Mouse (Mus musculus) heart, embryonic 13.5 days (tissue): ENCODE measurements at regions not wholly inside any gene's neighbourhood (a gene's known extent, or its start where the extent isn't known, plus 50 kb on each side); places are given as distances from the start of the nearest gene placed in this dataset.

Source experiments
- ATAC-seq: fragments of 200-750 bp; cut with Nextera tagmentation; 2 replicates; pipeline ENCODE4 v1.8.0; 2017; ENCODE audit warnings: moderate TSS enrichment; ENCODE audit not compliant: insufficient number of reproducible peaks, low FRiP score, low TSS enrichment; ENCODE audit errors: extremely low read depth
- H3K27ac ChIP-seq: fragments of 300-500 bp; sonication (generic); replicated peaks from 2 replicates; pipeline ENCODE4 v1.5.1; 2015; ENCODE audit warnings: moderate library complexity, mild to moderate bottlenecking, inconsistent platforms
- H3K27me3 ChIP-seq: fragments of 300-500 bp; sonication (generic); replicated peaks from 2 replicates; pipeline ENCODE4 v1.6.1; 2015; ENCODE audit warnings: mild to moderate bottlenecking, inconsistent platforms
- H3K36me3 ChIP-seq: fragments of 300-500 bp; sonication (generic); 2 replicates; pipeline ENCODE4 v1.6.1; 2015; ENCODE audit warnings: mild to moderate bottlenecking, inconsistent platforms
- H3K4me1 ChIP-seq: fragments of 300-500 bp; sonication (generic); 2 replicates; pipeline ENCODE4 v1.6.1; 2015; ENCODE audit warnings: inconsistent platforms
- H3K4me2 ChIP-seq: fragments of 300-500 bp; sonication (generic); 2 replicates; pipeline ENCODE4 v1.6.1; 2015; ENCODE audit warnings: inconsistent platforms, mild to moderate bottlenecking, moderate library complexity
- H3K4me3 ChIP-seq: fragments of 300-500 bp; sonication (generic); 2 replicates; pipeline ENCODE4 v1.5.1; 2015; ENCODE audit warnings: moderate library complexity, mild to moderate bottlenecking, inconsistent platforms
- H3K9ac ChIP-seq: fragments of 300-500 bp; sonication (generic); 2 replicates; pipeline ENCODE4 v1.6.1; 2015; ENCODE audit warnings: inconsistent platforms, mild to moderate bottlenecking, moderate library complexity
- H3K9me3 ChIP-seq: fragments of 300-500 bp; sonication (generic); 2 replicates; pipeline ENCODE4 v1.6.1; 2016; ENCODE audit warnings: inconsistent platforms
- WGBS: fragments of 180-500 bp; shearing (Covaris S2); methylation state at CpG from one replicate; pipeline ENCODE4 v1.1.7; 2015; ENCODE audit warnings: mixed read lengths; 5-methylcytosine and 5-hydroxymethylcytosine counted together

DNA sequence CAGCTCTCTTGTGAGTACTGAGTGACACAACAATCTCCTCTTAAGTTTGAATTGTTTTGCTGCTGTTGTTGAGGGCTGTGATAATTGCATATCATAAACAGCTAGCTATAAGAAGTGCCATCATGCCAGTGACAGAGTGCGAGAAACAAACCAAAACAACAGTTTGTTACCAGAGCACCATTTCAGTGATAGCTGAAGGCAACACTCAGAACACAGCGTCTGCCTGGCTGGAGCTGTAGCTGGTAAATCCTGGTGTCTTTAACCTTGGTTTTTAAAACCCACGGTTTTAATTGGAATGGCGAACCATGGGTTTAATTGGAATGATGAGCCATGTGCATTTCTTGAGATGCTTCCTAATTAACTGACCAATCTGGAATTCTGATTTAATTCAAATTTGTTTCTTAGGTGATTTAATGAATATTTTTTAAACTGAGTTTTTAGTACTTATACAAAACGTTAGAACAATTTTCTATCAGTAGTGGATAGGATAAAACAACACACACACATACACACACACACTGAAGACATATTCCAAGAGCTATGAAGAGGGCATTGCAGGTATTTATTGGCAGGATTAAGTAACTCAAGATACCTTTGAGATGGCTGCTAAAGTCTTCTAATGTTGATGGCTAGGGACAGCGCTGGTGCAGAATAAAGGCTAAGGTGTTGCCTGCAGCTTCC is 284.2 kb upstream of the Emcn start:
- Histone ChIP-seq H3K9ac (no peak overlapping the region), H3K27ac (no peak overlapping the region), H3K27me3 (no peaks in the 10 kb centered on the region), H3K4me3 (no peak overlapping the region), H3K9me3 (no peaks in the 10 kb centered on the region), H3K4me2 (no peak overlapping the region), H3K36me3 (no peaks in the 10 kb centered on the region), H3K4me1 (0 out of 2 replicates have a peak, but pooled peaks cover 3% of the 10 kb centered on the region)
- ATAC-seq, result no peak
- 76% methylated on average over 6 of the region's 6 CpGs for WGBS

DNA sequence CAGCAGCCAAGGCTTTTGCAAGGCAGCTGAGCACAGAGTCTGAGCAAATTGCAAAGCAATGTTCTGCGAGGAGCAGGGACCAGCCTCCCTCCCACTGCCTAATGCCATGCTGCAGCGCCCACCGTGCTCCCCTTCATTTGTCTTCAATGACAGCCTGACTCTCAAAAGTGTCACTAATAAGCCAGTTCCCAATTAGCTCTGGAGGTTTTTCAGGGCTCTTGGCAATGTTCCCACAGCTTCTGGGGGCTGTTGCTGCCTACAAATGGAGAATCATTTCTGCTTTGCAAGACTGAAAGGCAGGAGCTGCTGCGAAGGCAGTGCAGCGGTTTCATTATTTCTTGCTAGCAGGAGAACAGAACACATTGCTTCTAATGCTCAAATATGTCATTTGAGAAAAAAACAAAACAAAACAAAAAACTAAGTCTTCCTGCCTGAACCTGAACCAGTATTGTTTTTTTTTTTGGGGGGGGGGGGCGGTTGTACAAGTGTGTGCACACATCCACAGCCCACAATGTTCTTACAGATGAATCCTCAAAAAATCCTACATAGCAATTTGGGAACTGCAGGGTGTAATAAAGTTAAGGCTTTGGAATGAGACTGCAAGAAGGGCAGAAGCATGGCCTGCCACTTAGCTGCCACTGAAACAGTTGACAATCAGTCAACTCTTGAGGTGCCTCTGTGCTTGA is 283.5 kb upstream of the Emcn start:
- WGBS, result 60% methylated on average over 6 of the region's 6 CpGs
- H3K36me3 ChIP-seq, result no peaks in the 10 kb centered on the region
- ATAC-seq, result no peak
- H3K9ac ChIP-seq, result no peak overlapping the region
- H3K9me3 ChIP-seq, result no peaks in the 10 kb centered on the region
- H3K27ac ChIP-seq, result no peak overlapping the region
- no peak overlapping the region for H3K4me3 ChIP-seq
- H3K27me3 ChIP-seq, result no peaks in the 10 kb centered on the region
- H3K4me2 ChIP-seq, result no peak overlapping the region
- 0 out of 2 replicates have a peak, but pooled peaks cover 3% of the 10 kb centered on the region for H3K4me1 ChIP-seq

DNA sequence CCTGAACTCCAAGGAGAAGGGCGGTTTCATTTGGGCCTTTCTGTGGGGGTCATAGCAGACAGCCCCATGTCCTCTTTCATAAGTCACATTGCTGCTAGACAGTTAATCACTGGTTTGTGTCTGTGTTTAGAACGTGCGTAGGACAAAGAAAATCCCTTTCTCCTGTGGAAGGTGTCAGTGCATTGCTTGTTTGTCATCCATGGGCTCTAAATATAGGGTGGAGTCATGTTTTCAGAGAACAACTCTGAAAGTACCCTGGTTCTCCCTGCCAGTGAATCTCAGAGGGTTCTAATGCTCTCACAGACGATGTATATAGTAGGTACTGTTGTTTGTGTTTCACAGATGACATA is 283.0 kb upstream of the Emcn start:
- 70% methylated on average over 4 of the region's 4 CpGs for WGBS
- no peaks in the 10 kb centered on the region for H3K36me3 ChIP-seq
- H3K4me3 ChIP-seq, result no peak overlapping the region
- no peak overlapping the region for H3K9ac ChIP-seq
- no peak overlapping the region for H3K27ac ChIP-seq
- no peaks in the 10 kb centered on the region for H3K9me3 ChIP-seq
- H3K4me2 ChIP-seq, result no peak overlapping the region
- H3K4me1 ChIP-seq, result 0 out of 2 replicates have a peak, but pooled peaks cover 3% of the 10 kb centered on the region
- no peaks in the 10 kb centered on the region for H3K27me3 ChIP-seq
- ATAC-seq, result no peak

DNA sequence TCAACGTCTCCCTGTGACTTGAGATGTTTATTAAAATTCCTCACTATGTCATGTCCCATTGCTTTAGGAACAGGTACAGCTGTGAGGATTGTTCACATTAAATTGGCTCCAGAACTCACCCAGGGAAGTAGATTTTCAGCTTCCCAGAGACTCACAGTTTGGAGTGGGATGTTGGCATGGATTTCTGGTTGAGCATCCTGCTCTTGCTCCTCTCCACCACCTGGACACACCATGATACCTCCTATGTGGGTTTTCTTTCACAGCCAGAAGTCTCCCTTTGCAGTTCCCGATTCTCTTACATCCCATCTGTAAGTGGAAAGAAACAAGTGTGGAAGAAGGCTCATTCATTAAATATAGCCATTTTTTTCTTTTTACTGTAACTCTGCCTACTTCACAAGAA is 278.8 kb upstream of the Emcn start:
- no peak overlapping the region for H3K9ac ChIP-seq
- WGBS, result 63% methylated on average over 2 of the region's 2 CpGs
- ATAC-seq, result no peak
- 0 out of 2 replicates have a peak, but pooled peaks cover 3% of the 10 kb centered on the region for H3K4me1 ChIP-seq
- H3K9me3 ChIP-seq, result no peaks in the 10 kb centered on the region
- no peak overlapping the region for H3K4me3 ChIP-seq
- no peak overlapping the region for H3K27ac ChIP-seq
- no peaks in the 10 kb centered on the region for H3K36me3 ChIP-seq
- H3K27me3 ChIP-seq, result no peaks in the 10 kb centered on the region
- no peak overlapping the region for H3K4me2 ChIP-seq

DNA sequence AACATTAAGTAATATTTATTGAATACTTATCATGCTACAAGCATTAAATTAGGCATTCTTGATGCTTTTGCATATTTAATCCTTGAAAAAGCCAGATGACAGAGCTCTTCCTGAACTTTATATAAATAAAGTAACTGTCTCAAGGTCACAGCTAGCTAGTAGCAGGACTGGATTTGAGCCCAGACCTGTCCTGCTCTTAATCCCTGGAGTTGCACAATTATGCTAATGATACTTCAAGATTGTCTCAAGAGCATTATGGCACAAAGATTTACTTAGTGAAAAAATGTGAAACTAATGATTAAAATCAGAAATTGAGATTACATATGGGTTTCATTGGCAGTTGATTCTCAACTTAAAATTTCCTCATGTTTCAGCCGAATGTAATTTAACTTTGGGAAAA is 273.5 kb upstream of the Emcn start:
- Histone ChIP-seq H3K9me3 (no peaks in the 10 kb centered on the region), H3K4me2 (no peak overlapping the region), H3K36me3 (no peaks in the 10 kb centered on the region), H3K27me3 (no peaks in the 10 kb centered on the region), H3K27ac (no peak overlapping the region), H3K9ac (no peak overlapping the region), H3K4me1 (no peaks in the 10 kb centered on the region), H3K4me3 (no peak overlapping the region)
- ATAC-seq, result no peak
- 86% methylated on average over 1 of the region's 1 CpGs for whole genome bisulfite sequencing

DNA sequence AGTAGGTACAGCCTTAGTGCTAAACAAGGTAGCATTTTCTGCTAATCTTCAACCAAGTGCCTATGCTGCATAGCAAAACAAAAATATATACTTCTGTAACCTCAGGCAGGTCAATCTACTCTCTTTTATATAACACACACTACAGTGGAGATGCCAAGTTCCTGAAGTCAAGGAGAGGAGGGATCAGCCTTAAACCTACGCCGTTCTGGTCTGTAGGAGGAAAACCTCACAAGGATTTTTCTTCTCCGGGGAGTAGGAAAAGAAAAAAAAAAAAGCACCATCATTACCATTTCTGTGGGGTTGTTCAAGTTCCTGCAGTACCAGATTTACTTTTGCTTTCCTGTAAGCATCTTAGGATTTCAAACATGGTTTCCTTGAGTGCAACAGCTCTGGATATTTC is 271.5 kb upstream of the Emcn start:
- Histone ChIP-seq H3K36me3 (no peaks in the 10 kb centered on the region), H3K27ac (no peak overlapping the region), H3K4me3 (no peak overlapping the region), H3K9ac (no peak overlapping the region), H3K9me3 (no peaks in the 10 kb centered on the region), H3K4me2 (no peak overlapping the region), H3K27me3 (no peaks in the 10 kb centered on the region), H3K4me1 (no peaks in the 10 kb centered on the region)
- WGBS, result 83% methylated on average over 3 of the region's 3 CpGs
- no peak for ATAC-seq

DNA sequence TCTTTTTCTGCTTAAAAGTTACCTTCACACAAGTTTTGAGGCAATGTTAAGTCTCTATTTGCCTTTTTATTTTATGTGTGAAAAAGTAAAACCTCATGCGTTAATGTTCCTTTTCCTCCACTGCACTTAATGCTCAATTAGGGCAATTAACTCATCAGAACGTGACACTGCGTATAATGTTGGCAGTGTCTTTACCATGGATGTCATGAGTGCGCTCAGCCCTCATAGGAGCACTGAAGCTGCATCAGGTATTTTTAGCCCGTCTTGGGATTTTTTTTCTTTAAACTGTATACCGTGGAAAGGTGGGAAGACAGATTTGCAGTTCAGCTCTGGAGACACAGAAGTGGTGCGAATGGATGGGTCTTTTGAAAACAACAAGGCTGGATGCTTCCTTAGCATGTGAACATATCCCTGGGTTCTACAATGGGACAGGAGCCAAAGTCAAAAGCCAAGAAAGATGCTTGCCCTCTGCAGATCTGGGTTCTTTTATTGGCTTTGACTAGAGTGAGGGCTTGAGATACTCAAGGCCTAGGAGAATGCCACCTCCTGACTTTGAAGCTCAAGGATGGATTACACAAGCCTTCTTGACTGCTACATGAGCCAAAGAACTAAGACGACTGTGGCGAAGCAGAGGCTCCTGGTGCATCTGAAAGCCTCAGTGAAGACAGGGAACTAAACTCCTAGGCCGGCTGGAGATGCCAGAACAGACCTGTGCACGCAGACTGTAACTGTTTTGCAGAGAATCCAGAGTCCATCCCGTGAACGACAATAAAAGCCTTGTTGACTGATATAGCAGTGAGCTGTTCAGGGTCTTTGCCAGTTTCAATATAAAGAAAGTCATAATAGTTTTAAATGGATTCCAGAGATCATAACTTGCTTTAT is 262.9 kb upstream of the Emcn start:
- no peak overlapping the region for H3K4me2 ChIP-seq
- no peaks in the 10 kb centered on the region for H3K9me3 ChIP-seq
- no peaks in the 10 kb centered on the region for H3K4me1 ChIP-seq
- no peak for ATAC-seq
- H3K9ac ChIP-seq, result no peak overlapping the region
- whole genome bisulfite sequencing, result 78% methylated on average over 13 of the region's 13 CpGs
- no peaks in the 10 kb centered on the region for H3K27me3 ChIP-seq
- H3K27ac ChIP-seq, result no peak overlapping the region
- no peaks in the 10 kb centered on the region for H3K36me3 ChIP-seq
- H3K4me3 ChIP-seq, result no peak overlapping the region

DNA sequence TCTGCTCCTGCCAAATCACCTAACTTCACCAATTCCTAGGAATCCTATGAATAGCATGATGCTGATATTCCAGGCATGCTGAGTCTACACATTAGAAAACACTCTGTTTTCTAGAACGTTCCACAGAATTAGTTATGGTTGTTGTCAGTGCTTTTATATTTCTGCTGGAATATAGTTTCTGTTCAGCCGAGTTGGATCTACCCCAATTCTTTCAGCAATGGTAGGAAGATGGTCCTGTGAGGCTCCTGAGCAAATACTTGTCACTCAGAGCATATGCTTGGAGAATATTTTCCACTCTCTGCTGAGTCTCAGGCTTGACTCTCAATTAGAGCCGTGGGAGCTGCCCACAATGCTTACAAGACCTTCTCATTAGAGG is 262.3 kb upstream of the Emcn start:
- Histone ChIP-seq H3K4me2 (no peak overlapping the region), H3K36me3 (no peaks in the 10 kb centered on the region), H3K9me3 (no peaks in the 10 kb centered on the region), H3K27me3 (no peaks in the 10 kb centered on the region), H3K9ac (no peak overlapping the region), H3K27ac (no peak overlapping the region), H3K4me1 (no peaks in the 10 kb centered on the region), H3K4me3 (no peak overlapping the region)
- ATAC-seq, result no peak
- WGBS, result 65% methylated on average over 3 of the region's 3 CpGs

DNA sequence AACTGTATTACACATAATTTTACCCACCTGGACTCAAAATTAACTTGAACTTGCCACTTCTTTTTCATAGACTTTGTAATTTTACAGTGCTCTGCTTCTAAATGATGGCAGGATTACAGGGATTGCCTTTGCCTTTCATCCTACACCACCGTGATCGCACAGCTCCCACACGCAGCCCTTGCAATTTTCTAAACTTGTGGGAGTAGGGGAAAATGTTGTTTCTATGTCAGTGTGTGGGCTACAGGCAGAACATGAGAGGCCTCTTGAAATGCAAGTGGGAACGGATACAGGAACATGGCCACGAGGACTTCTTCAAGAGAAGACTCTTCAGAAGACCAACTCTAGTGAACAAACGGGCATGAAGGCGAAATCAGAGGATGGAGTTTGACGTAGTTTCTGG is 254.0 kb upstream of the Emcn start:
- Histone ChIP-seq H3K9me3 (no peaks in the 10 kb centered on the region), H3K4me3 (no peak overlapping the region), H3K9ac (no peak overlapping the region), H3K4me2 (no peak overlapping the region), H3K27me3 (no peaks in the 10 kb centered on the region), H3K4me1 (no peaks in the 10 kb centered on the region), H3K36me3 (no peaks in the 10 kb centered on the region), H3K27ac (no peak overlapping the region)
- no peak for ATAC-seq
- 84% methylated on average over 8 of the region's 8 CpGs for WGBS

DNA sequence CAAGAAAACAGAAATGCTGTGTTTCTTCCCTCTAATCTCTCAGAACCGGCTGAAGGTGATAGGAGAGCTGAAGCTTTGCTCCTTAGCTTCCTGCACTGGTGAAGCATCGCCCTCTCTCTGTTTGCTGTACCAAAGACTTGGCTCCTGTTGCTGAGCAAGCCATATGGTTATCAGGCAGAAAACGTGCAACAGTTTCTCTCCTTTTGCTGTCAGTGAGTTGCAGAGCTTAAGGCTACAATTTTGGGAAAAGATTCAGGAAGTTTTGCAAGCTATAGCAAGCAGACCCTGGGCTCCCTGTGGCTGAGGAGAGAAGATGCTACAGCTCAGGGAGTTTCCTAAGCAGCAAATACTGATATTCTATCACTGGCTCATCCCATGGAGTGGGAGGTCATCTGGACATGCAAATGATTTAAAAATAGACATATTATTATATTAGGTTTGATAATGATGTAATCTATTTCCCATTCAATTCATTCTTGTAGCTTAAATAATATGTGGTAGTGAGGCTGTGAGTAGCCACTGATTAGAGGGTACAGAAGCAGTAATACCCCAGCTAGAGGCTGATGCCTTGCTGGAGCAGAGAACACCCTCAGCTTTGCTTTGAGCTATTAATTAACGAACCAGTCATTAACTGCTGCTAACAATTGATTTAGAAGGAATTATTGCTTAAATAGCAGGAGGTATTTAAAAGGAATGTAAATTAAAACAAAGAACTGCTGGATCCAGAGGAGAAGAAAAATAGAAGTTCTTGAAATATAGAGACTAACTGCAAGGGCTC is 240.1 kb upstream of the Emcn start:
- H3K27me3 ChIP-seq, result no peaks in the 10 kb centered on the region
- no peak overlapping the region for H3K9ac ChIP-seq
- ATAC-seq, result no peak
- H3K4me1 ChIP-seq, result no peaks in the 10 kb centered on the region
- no peak overlapping the region for H3K4me3 ChIP-seq
- no peaks in the 10 kb centered on the region for H3K9me3 ChIP-seq
- 41% methylated on average over 4 of the region's 4 CpGs for WGBS
- H3K36me3 ChIP-seq, result no peaks in the 10 kb centered on the region
- H3K4me2 ChIP-seq, result no peak overlapping the region
- no peak overlapping the region for H3K27ac ChIP-seq

DNA sequence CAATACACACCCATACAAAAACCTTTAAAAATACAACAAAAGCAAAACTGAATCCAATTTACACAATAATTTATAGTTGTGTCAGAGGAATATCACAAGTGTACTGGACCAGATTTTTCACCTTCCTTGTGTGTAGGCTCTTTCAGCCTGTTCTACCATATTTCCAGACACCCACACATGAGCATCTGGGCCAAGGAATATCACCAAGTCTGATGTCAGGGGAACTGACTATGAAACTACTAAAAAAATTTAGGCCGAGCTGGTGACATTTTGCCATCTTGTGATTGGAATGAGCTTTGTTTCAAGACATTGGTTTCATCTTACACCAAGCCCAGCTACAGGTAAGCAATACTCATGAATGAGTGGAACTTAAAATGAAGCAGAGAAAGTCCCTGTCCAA is 234.9 kb upstream of the Emcn start:
- no peak for ATAC-seq
- H3K4me2 ChIP-seq, result no peak overlapping the region
- no peaks in the 10 kb centered on the region for H3K4me1 ChIP-seq
- H3K9me3 ChIP-seq, result no peaks in the 10 kb centered on the region
- H3K27ac ChIP-seq, result no peak overlapping the region
- WGBS, result 74% methylated on average over 1 of the region's 1 CpGs
- no peak overlapping the region for H3K4me3 ChIP-seq
- H3K36me3 ChIP-seq, result no peaks in the 10 kb centered on the region
- no peak overlapping the region for H3K9ac ChIP-seq
- no peaks in the 10 kb centered on the region for H3K27me3 ChIP-seq
